Mouse (Mus musculus) adrenal gland, postnatal 25 days (tissue): ENCODE measurements around the gene L3mbtl2. TPM values are rescaled to one million over a fixed set of nuclear protein-coding genes. Genes with fewer than 3 reads are reported as not detected.

Source experiments
- DNase-seq: peaks from one replicate; pipeline ENCODE4 v3.0.0; 2021; ENCODE audit warnings: mixed read lengths
- total RNA-seq: library from RNA; stranded (reverse); gene quantifications from 2 replicates; pipeline ENCODE4 v1.2.3, GENCODE M21; 2021

L3mbtl2 gene
- total RNA-seq, 1 experiment from 2014 or later: 20.6 TPM

GRCm38 (mm10) chr15:81708991-81709390 lies 45.3 kb downstream of the L3mbtl2 start:
- DNase-seq: no peak

GRCm38 (mm10) chr15:81709686-81710085 lies 46.0 kb downstream of the L3mbtl2 start:
- no peak for DNase-seq

GRCm38 (mm10) chr15:81710801-81711200 lies 47.1 kb downstream of the L3mbtl2 start:
- DNase-seq: no peak

GRCm38 (mm10) chr15:81713742-81714141 lies 50.1 kb downstream of the L3mbtl2 start:
- DNase-seq: no peak

GRCm38 (mm10) chr15:81718336-81719138 lies 54.8 kb downstream of the L3mbtl2 start:
- no peak for DNase-seq

GRCm38 (mm10) chr15:81719139-81719531 lies 55.4 kb downstream of the L3mbtl2 start:
- DNase-seq: no peak

GRCm38 (mm10) chr15:81722361-81722760 lies 58.7 kb downstream of the L3mbtl2 start:
- no peak for DNase-seq

GRCm38 (mm10) chr15:81723653-81724052 lies 60.0 kb downstream of the L3mbtl2 start:
- no peak for DNase-seq

- DNase-seq: no peak
Observed at GRCm38 (mm10) chr15:81725965-81726364, 62.3 kb downstream of the L3mbtl2 start.

GRCm38 (mm10) chr15:81729241-81729791 lies 65.6 kb downstream of the L3mbtl2 start:
- peak; percentile 42 for DNase-seq

GRCm38 (mm10) chr15:81729792-81730635 lies 66.3 kb downstream of the L3mbtl2 start:
- peak; percentile 94 for DNase-seq

GRCm38 (mm10) chr15:81735075-81735474 lies 71.4 kb downstream of the L3mbtl2 start:
- DNase-seq: no peak

Other genes starting within 250 kb of the L3mbtl2 start
- gene Rbx1, start 197.6 kb upstream of the L3mbtl2 start, total RNA-seq: 107 and 141 TPM in 2 replicates
- 79.0 and 89.2 TPM in 2 replicates for gene Ep300, start 78.5 kb upstream of the L3mbtl2 start, total RNA-seq
- gene Chadl, start 33.4 kb downstream of the L3mbtl2 start, total RNA-seq: 2.7 and 3.1 TPM in 2 replicates
- gene Zc3h7b, start 81.2 kb downstream of the L3mbtl2 start, total RNA-seq: 70.0 and 84.2 TPM in 2 replicates
- 60.3 and 73.7 TPM in 2 replicates for gene Rangap1, start 81.6 kb downstream of the L3mbtl2 start, total RNA-seq
- 111 and 146 TPM in 2 replicates for gene Tef, start 138.5 kb downstream of the L3mbtl2 start, total RNA-seq
- 72.3 and 86.1 TPM in 2 replicates for gene Tob2, start 194.9 kb downstream of the L3mbtl2 start, total RNA-seq
- gene Phf5a, start 208.0 kb downstream of the L3mbtl2 start, total RNA-seq: 53.8 and 58.7 TPM in 2 replicates
- gene Aco2, start 208.4 kb downstream of the L3mbtl2 start, total RNA-seq: 641 and 903 TPM in 2 replicates